Mouse (Mus musculus): Measurements from ENCODE around the gene Nfkb1. TPM values are rescaled to one million over a fixed set of nuclear protein-coding genes. Genes with fewer than 3 reads are reported as not detected.
A peak's percentile ranks its signal among the peaks of the same experiment; 100 is the strongest.

Gene Nfkb1
- polyA plus RNA-seq, 1 experiment from 2014 or later, result 23.5 TPM

GRCm38 (mm10) chr3:135699523-135700264 is 8.3 kb upstream of the Nfkb1 start:
- no peak overlapping the region for H3K9ac ChIP-seq (ENCODE audit: low read length)
- H3K4me2 ChIP-seq (ENCODE audit: low read length), result 0 out of 2 replicates have a peak overlapping the region, but pooled peaks have one; percentile 4
- H3K4me3 ChIP-seq (ENCODE audit: control insufficient read depth in 1 of 2, insufficient read depth in 1 of 2, low read depth in 1 of 2, low read length in 2 of 2), result no peak overlapping the region
- 0 out of 4 replicates have a peak overlapping the region, but pooled peaks of 1 of the 2 experiments have one; percentile 14 for H3K27ac ChIP-seq (replicated peaks in 1 of 2; ENCODE audit: control insufficient read depth in 1 of 2, insufficient read depth in 1 of 2, low read depth in 2 of 2, low read length in 2 of 2)
- H3K4me1 ChIP-seq (ENCODE audit: control insufficient read depth in 2 of 2, insufficient read depth in 2 of 2, low read length in 2 of 2), result peaks cover 5 to 13% of the 10 kb centered on the region in 2 experiments; a peak in 3 of 4 replicates
- ATAC-seq (ENCODE audit: insufficient number of reproducible peaks, insufficient read depth, low FRiP score, low read depth), result no peak
- 52% methylated on average over 10 of the region's 10 CpGs for WGBS
- no peaks in the 10 kb centered on the region for H3K36me3 ChIP-seq (ENCODE audit: control insufficient read depth, insufficient read depth, low read length)
- H3K27me3 ChIP-seq (ENCODE audit: control insufficient read depth, insufficient read depth, low read length), result no peaks in the 10 kb centered on the region
- H3K9me3 ChIP-seq (ENCODE audit: control insufficient read depth, low read length), result no peaks in the 10 kb centered on the region

- no peak for ATAC-seq (ENCODE audit: insufficient number of reproducible peaks, insufficient read depth, low FRiP score, low read depth)
- Histone ChIP-seq H3K27me3 (ENCODE audit: control insufficient read depth, insufficient read depth, low read length) (no peaks in the 10 kb centered on the region), H3K9me3 (ENCODE audit: control insufficient read depth, low read length) (no peaks in the 10 kb centered on the region), H3K36me3 (ENCODE audit: control insufficient read depth, insufficient read depth, low read length) (no peaks in the 10 kb centered on the region), H3K27ac (replicated peaks in 1 of 2; ENCODE audit: control insufficient read depth in 1 of 2, insufficient read depth in 1 of 2, low read depth in 2 of 2, low read length in 2 of 2) (no peak overlapping the region), H3K4me2 (ENCODE audit: low read length) (no peak overlapping the region), H3K4me3 (ENCODE audit: control insufficient read depth in 1 of 2, insufficient read depth in 1 of 2, low read depth in 1 of 2, low read length in 2 of 2) (no peak overlapping the region), H3K9ac (ENCODE audit: low read length) (no peak overlapping the region), H3K4me1 (ENCODE audit: control insufficient read depth in 2 of 2, insufficient read depth in 2 of 2, low read length in 2 of 2) (peaks cover 5 to 14% of the 10 kb centered on the region in 2 experiments; a peak in 3 of 4 replicates)
- WGBS, result 50% methylated on average over 12 of the region's 12 CpGs
Measured at GRCm38 (mm10) chr3:135698466-135698975, 7.2 kb upstream of the Nfkb1 start.

- Histone ChIP-seq H3K9me3 (ENCODE audit: control insufficient read depth, low read length) (no peaks in the 10 kb centered on the region), H3K4me3 (ENCODE audit: control insufficient read depth in 1 of 2, insufficient read depth in 1 of 2, low read depth in 1 of 2, low read length in 2 of 2) (no peak overlapping the region), H3K4me1 (ENCODE audit: control insufficient read depth in 2 of 2, insufficient read depth in 2 of 2, low read length in 2 of 2) (peaks cover 5 to 27% of the 10 kb centered on the region in 2 experiments), H3K9ac (ENCODE audit: low read length) (no peak overlapping the region), H3K27me3 (ENCODE audit: control insufficient read depth, insufficient read depth, low read length) (no peaks in the 10 kb centered on the region), H3K27ac (replicated peaks in 1 of 2; ENCODE audit: control insufficient read depth in 1 of 2, insufficient read depth in 1 of 2, low read depth in 2 of 2, low read length in 2 of 2) (no peak overlapping the region), H3K4me2 (ENCODE audit: low read length) (no peak overlapping the region), H3K36me3 (ENCODE audit: control insufficient read depth, insufficient read depth, low read length) (no peaks in the 10 kb centered on the region)
- no peak for ATAC-seq (ENCODE audit: insufficient number of reproducible peaks, insufficient read depth, low FRiP score, low read depth)
- 59% methylated on average over 8 of the region's 8 CpGs for WGBS
Measured at GRCm38 (mm10) chr3:135696262-135696661, 4.9 kb upstream of the Nfkb1 start.

- ATAC-seq (ENCODE audit: insufficient number of reproducible peaks, insufficient read depth, low FRiP score, low read depth), result no peak
- Histone ChIP-seq H3K27me3 (ENCODE audit: control insufficient read depth, insufficient read depth, low read length) (no peaks in the 10 kb centered on the region), H3K4me1 (ENCODE audit: control insufficient read depth in 2 of 2, insufficient read depth in 2 of 2, low read length in 2 of 2) (peaks cover 10 to 40% of the 10 kb centered on the region in 2 experiments), H3K4me3 (ENCODE audit: control insufficient read depth in 1 of 2, insufficient read depth in 1 of 2, low read depth in 1 of 2, low read length in 2 of 2) (no peak overlapping the region), H3K27ac (replicated peaks in 1 of 2; ENCODE audit: control insufficient read depth in 1 of 2, insufficient read depth in 1 of 2, low read depth in 2 of 2, low read length in 2 of 2) (peak overlapping the region; percentile 67 to 98), H3K4me2 (ENCODE audit: low read length) (peak overlapping the region; percentile 86; the same call in 1 of the 2 replicates), H3K9ac (ENCODE audit: low read length) (no peak overlapping the region; the same call in 1 of the 2 replicates), H3K36me3 (ENCODE audit: control insufficient read depth, insufficient read depth, low read length) (no peaks in the 10 kb centered on the region), H3K9me3 (ENCODE audit: control insufficient read depth, low read length) (no peaks in the 10 kb centered on the region)
- 21% methylated on average over 3 of the region's 3 CpGs for WGBS
Measured at GRCm38 (mm10) chr3:135692999-135693398, 1.7 kb upstream of the Nfkb1 start.

GRCm38 (mm10) chr3:135690568-135691190 is 668 bp downstream of the Nfkb1 start:
- H3K27ac ChIP-seq (replicated peaks in 1 of 2; ENCODE audit: control insufficient read depth in 1 of 2, insufficient read depth in 1 of 2, low read depth in 2 of 2, low read length in 2 of 2), result peak overlapping the region; percentile 88 to 98
- no peaks in the 10 kb centered on the region for H3K9me3 ChIP-seq (ENCODE audit: control insufficient read depth, low read length)
- ATAC-seq (ENCODE audit: insufficient number of reproducible peaks, insufficient read depth, low FRiP score, low read depth), result peak; percentile 59
- peaks cover 11 to 57% of the 10 kb centered on the region in 2 experiments for H3K4me1 ChIP-seq (ENCODE audit: control insufficient read depth in 2 of 2, insufficient read depth in 2 of 2, low read length in 2 of 2)
- H3K36me3 ChIP-seq (ENCODE audit: control insufficient read depth, insufficient read depth, low read length), result no peaks in the 10 kb centered on the region
- peak overlapping the region; percentile 85 to 95 for H3K4me3 ChIP-seq (ENCODE audit: control insufficient read depth in 1 of 2, insufficient read depth in 1 of 2, low read depth in 1 of 2, low read length in 2 of 2)
- H3K4me2 ChIP-seq (ENCODE audit: low read length), result peak overlapping the region; percentile 86
- WGBS, result under 1% methylated on average over 43 of the region's 47 CpGs
- H3K9ac ChIP-seq (ENCODE audit: low read length), result peak overlapping the region; percentile 100
- H3K27me3 ChIP-seq (ENCODE audit: control insufficient read depth, insufficient read depth, low read length), result no peaks in the 10 kb centered on the region

- 28% methylated on average over 10 of the region's 10 CpGs for WGBS
- H3K4me1 ChIP-seq (ENCODE audit: control insufficient read depth in 2 of 2, insufficient read depth in 2 of 2, low read length in 2 of 2), result peaks cover 11 to 62% of the 10 kb centered on the region in 2 experiments
- peak overlapping the region; percentile 86 for H3K4me2 ChIP-seq (ENCODE audit: low read length)
Measured at GRCm38 (mm10) chr3:135689773-135690567, 1.4 kb downstream of the Nfkb1 start.

More at GRCm38 (mm10) chr3:135689773-135690567, 1.4 kb downstream of the Nfkb1 start:
- no peaks in the 10 kb centered on the region for H3K9me3 ChIP-seq (ENCODE audit: control insufficient read depth, low read length)
- ATAC-seq (ENCODE audit: insufficient number of reproducible peaks, insufficient read depth, low FRiP score, low read depth), result no peak
- peak overlapping the region; percentile 100 for H3K9ac ChIP-seq (ENCODE audit: low read length)
- peak overlapping the region; percentile 88 to 98 for H3K27ac ChIP-seq (replicated peaks in 1 of 2; ENCODE audit: control insufficient read depth in 1 of 2, insufficient read depth in 1 of 2, low read depth in 2 of 2, low read length in 2 of 2)
- H3K36me3 ChIP-seq (ENCODE audit: control insufficient read depth, insufficient read depth, low read length), result no peaks in the 10 kb centered on the region
- peak overlapping the region; percentile 85 to 95 for H3K4me3 ChIP-seq (ENCODE audit: control insufficient read depth in 1 of 2, insufficient read depth in 1 of 2, low read depth in 1 of 2, low read length in 2 of 2)
- no peaks in the 10 kb centered on the region for H3K27me3 ChIP-seq (ENCODE audit: control insufficient read depth, insufficient read depth, low read length)
